Mouse (Mus musculus): ENCODE measurements at regions not wholly inside any gene's neighbourhood (a gene's known extent, or its start where the extent isn't known, plus 50 kb on each side); places are given as distances from the start of the nearest gene placed in this dataset.
"Not testable (repeated sequence)": the region's sequence is repeated elsewhere in the genome, so short reads cannot be mapped to it uniquely, and the experiment has no call there.

- DNase-seq (ENCODE audit: low spot score in 2 of 2): no peak
- intact Hi-C loops (cut with DNase I): no loop called here
These were observed 317.3 kb upstream of the 4933412E24Rik start for GRCm38 (mm10) chr15:60333573-60334306.

DNA sequence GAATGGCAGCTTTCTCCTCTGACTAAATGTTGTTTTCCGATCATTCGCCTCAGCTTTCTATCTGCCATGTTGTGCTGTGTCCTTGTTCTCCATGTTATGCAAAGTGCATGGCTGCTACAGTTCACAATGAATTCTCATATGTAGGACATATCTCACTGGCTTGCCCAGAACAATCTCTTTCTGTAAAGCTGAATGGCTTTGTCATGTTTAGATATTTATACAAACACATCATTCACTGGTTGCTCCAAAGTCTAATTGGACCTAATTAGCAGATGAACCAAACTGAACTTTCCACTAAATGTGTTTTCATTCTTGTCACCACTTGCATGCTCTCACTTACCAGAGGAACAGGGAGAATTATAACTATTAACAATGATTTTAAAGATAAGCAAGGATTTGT lies 301.2 kb upstream of the 4933412E24Rik start:
- intact Hi-C loops (cut with DNase I): no loop called here
- DNase-seq (ENCODE audit: low spot score in 2 of 2): no peak

DNA sequence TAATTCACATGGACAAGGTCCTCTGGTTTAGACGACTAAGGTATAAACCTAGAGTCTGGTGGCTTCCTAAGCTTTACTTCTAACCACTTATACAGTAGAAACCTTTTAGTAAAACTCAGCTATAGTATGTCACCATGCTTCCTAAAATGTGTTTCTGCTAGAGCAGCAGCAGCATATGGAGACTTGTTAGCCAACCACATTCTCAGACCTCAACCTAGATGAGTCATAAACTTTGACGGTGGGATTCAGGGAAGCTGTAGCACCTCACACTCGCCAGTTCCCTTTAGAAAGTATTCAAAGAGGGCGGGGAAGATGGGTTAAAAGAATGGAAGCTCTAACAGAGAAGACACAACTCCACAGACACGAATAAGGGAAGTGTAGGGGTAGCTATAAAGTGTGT lies 298.8 kb upstream of the 4933412E24Rik start:
- DNase-seq (ENCODE audit: low spot score in 2 of 2): peak in 1 of 2 experiments; percentile 9
- intact Hi-C loops (cut with DNase I): no loop called here

GRCm38 (mm10) chr15:60309909-60310308 lies 293.5 kb upstream of the 4933412E24Rik start:
- intact Hi-C loops (cut with DNase I): no loop called here
- DNase-seq (ENCODE audit: low spot score in 2 of 2): peak; percentile 42 to 45

- intact Hi-C loops (cut with DNase I): no loop called here
- DNase-seq (ENCODE audit: low spot score in 2 of 2): peak in 1 of 2 experiments; percentile 16
These were observed 292.6 kb upstream of the 4933412E24Rik start for GRCm38 (mm10) chr15:60308968-60309367.

GRCm38 (mm10) chr15:60308126-60308525 lies 291.7 kb upstream of the 4933412E24Rik start:
- peak in 1 of 2 experiments; percentile 51 for DNase-seq (ENCODE audit: low spot score in 2 of 2)
- intact Hi-C loops (cut with DNase I): no loop called here

DNA sequence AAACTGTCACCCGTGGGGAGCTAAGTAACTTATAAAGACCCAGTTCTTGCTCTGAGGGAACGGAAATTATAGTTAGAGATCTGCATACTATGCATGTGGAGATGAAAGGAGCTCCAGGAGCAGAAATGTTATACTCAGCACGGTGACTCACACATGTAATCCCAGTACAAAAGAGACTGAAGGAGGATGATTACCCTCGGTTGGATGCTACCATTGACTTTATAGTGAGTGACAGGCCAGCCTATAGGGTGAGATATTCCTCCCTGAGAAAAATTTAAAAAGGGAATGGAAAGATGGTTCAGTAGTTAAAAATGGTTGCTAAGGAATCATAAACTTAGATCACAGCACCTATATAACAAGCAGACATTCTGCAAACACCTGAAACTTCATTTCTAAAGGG lies 287.1 kb upstream of the 4933412E24Rik start:
- no peak for DNase-seq (ENCODE audit: low spot score in 2 of 2)
- intact Hi-C loops (cut with DNase I): no loop called here

DNA sequence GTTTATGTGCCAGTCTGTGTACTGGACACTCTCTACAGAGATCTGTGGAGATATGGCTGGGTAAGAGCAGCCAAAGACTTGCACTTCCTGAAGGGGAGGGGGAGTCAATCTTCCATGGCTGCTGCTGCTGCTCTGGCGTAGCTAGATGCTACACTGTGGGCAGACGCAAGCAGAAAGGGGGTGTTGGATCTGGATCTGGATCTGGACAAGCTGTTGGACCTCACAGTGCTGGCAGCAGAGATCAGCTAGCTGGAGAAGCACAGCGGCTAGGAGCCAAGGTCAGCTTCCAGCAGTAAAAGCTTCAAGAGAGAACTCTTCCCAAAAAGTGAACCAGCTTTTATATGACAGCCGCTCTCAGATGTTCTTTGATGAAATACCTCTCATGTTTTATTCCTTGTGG lies 285.5 kb upstream of the 4933412E24Rik start:
- intact Hi-C loops (cut with DNase I): no loop called here
- no peak for DNase-seq (ENCODE audit: low spot score in 2 of 2)

DNA sequence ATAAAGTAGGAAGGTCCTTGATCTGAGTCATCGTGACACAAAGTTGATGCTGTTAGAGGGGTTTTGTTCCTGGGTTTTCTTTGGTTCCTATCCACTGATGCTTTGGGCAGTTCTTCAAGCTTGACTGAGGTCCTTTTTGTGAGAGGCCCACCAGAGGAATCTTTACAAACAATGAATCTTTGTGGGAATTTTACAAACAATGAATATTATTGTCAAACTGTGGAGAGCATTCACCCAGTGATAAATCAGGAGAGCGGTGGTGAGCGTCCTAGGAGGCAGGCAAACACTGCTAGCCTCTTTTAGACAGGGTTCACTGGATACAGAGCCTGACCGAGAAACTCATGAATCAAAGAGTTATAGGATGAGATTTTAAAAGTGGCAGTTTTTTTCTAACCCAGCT lies 268.9 kb upstream of the 4933412E24Rik start:
- intact Hi-C loops (cut with DNase I): no loop called here
- DNase-seq (ENCODE audit: low spot score in 2 of 2): no peak

- intact Hi-C loops (cut with DNase I): no loop called here
- no peak for DNase-seq (ENCODE audit: low spot score in 2 of 2)
These were observed 264.0 kb upstream of the 4933412E24Rik start for GRCm38 (mm10) chr15:60280378-60280777.

GRCm38 (mm10) chr15:60253661-60254060 lies 237.2 kb upstream of the 4933412E24Rik start:
- intact Hi-C loops (cut with DNase I); DNase-seq (ENCODE audit: low spot score in 2 of 2): not testable (repeated sequence)

DNA sequence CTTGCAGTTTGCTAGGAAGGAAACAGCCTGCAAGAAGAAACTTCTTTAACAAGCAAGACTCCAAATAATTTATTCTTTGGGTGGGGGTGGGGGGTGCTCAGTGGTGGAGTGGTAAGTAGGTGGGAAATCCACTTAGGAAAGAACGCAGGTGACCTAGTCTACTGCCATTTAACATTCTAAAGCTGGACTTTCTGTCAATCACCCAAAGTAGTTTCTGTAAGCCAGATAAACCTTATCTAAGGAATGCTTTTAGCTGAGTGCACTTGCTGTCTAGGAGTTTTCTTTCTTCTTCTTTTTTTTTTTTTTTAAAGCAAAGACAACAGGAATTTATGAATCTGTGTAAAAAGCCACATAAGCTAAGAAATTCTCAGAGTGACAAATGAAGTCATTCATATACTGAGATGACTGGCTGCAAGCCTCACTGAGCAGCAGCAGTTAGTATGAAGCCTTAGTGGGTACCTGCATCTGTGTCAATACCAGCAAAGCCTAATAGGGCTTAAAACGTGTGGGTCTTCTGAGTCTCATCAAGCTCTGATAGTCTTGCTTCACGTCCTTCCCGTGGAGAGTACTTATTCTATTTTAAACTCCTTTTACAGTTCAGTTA lies 210.0 kb upstream of the 4933412E24Rik start:
- intact Hi-C loops (cut with DNase I): no loop called here
- DNase-seq (ENCODE audit: low spot score in 2 of 2): no peak

DNA sequence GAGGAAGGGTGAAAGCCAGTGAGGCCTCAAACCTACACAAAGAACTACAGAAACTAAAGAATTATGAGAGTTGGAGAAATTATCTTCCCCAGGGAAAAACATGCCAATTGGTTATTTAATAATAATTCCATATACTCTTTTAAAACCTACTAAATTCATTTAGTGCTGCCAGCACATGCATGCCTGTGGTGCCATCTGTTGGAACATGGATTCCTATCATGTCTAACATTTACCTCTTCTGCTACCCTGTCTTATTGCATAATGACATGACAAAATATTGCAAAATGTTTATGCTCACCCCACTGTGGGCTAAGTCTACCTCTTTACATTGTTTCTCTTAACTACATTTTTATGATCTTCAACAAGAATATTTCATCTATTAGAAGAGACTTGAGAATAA lies 178.7 kb upstream of the 4933412E24Rik start:
- intact Hi-C loops (cut with DNase I): no loop called here
- DNase-seq (ENCODE audit: low spot score in 2 of 2): no peak

DNA sequence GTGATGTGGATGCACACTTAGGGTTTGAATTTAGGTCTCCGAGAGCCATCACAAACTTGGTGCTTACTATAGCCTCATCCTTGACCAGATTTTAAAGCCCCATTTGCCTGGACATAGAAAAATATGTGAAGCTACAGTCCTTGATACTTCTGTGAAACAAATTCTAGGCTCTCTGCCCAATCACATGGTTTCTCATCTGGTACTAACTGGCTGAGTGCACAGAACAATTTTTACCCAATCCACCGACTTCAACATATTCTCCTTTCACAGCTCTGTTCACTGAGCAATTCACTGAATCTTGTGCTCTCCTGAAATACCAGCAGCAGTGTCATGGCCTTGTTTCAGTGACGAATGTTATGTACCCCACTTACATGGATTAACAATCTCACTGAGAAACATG lies 176.7 kb upstream of the 4933412E24Rik start:
- DNase-seq (ENCODE audit: low spot score in 2 of 2): peak in 1 of 2 experiments; percentile 3
- intact Hi-C loops (cut with DNase I): no loop called here

DNA sequence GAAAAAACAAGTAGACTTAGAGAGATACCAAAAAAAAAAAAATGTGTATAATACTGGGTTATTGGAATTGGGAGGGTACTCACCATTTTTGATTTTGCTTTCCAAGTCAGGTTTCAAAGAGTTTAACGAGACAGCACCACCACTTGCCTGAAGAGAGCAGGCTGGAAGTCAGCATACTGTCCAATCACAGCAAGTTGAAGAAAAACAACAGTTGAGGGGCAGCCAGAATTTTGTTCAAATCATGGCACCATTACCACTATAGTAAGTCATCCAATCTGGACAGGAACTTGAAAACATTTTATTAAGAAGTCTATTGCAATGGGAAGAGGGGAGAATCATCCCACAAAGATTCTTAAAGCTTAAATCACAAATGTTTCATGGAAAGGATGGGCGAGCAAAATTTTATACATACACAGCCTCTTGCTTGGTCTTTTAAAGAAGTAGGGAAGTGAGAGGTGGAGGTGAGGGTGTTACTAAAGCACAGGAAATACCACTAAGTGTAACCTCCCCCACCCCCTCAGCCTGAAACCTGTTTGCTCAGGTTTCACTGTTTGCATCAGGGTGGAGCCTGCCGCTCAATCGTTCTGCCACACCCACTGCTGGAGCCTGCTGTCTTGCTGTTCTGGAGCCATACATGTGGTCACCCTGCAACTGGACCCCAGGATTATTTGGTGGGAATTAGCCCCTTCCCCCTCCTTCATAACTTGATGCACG lies 170.7 kb upstream of the 4933412E24Rik start:
- DNase-seq (ENCODE audit: low spot score in 2 of 2): no peak
- intact Hi-C loops (cut with DNase I): no loop called here

GRCm38 (mm10) chr15:60141554-60142070 lies 125.2 kb upstream of the 4933412E24Rik start:
- intact Hi-C loops (cut with DNase I): no loop called here

GRCm38 (mm10) chr15:60136671-60137070 lies 120.3 kb upstream of the 4933412E24Rik start:
- intact Hi-C loops (cut with DNase I): no loop called here
- no peak for DNase-seq (ENCODE audit: low spot score in 2 of 2)

More at GRCm38 (mm10) chr15:60141554-60142070, 125.2 kb upstream of the 4933412E24Rik start:
- DNase-seq (ENCODE audit: low spot score in 2 of 2): peak; percentile 1 to 4

DNA sequence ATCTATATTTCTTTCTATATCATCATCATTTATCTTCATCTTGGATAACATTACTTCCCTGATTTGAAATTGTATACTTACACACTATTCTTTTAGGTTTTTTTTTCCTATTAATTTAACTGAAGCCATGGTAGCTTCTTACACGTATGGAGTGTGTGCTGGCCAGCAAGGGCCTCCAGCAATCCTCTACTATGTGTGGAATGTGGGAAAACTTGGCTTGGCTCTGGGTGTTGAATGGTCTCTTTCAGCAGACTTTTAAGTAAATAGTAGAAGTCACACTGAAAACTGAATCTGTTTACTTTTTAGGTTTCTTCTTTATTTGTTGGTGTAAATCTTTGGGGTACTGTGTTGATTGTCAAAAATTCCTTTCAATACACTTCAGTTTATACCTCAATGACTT lies 118.1 kb upstream of the 4933412E24Rik start:
- intact Hi-C loops (cut with DNase I): no loop called here
- DNase-seq (ENCODE audit: low spot score in 2 of 2): no peak

DNA sequence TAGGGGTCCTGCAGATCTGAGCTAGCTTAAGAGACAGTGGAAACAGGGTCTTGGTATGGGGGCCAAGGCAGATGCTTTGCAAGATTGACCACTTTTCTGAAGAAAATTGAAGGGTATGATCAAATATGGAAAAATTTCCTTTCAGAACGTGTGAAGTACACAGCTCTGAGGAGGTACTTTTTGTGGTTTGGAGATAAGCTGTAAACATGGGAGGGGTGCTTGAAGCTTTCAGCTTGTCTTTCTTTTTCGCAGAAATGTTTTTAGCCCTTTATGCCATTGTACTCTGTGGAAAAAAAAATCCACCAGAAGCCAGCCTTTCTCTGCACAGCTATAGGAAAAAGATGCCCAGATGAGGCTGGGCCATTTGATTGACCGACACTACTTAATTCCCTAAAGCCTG lies 116.3 kb upstream of the 4933412E24Rik start:
- intact Hi-C loops (cut with DNase I): no loop called here
- DNase-seq (ENCODE audit: low spot score in 2 of 2): no peak

- no peak for DNase-seq (ENCODE audit: low spot score in 2 of 2)
- intact Hi-C loops (cut with DNase I): no loop called here
These were observed 108.0 kb upstream of the 4933412E24Rik start for GRCm38 (mm10) chr15:60124461-60124860.
